Mouse (Mus musculus): ENCODE data around the gene Cog5. TPM values are rescaled to one million over a fixed set of nuclear protein-coding genes. Genes with fewer than 3 reads are reported as not detected.

Gene Cog5
- polyA plus RNA-seq, 1 experiment from 2014 or later, result 13.3 TPM

DNA sequence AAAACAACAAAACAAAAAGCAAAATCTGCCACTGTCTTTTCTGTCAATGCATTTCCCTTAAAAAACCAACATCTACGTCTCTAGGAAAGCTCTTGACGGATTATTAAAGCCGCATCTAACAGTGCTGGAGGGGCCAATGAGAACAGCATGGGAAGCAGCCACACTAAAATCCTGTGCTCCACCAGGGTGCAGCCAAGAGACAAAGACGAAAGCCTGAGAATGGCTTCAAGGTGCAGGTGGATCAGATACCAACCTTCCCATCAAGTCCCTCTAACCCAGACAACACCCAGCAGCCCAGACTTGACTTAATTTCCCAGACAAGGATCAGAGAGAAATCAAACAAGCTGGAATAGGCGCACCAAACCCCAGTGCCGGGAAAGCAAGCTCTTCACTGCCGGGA, 321.9 kb downstream of the Cog5 start:
- H3K27ac ChIP-seq, result 0 out of 2 replicates have a peak overlapping the region, but pooled peaks have one; percentile 13
- no peaks in the 10 kb centered on the region for H3K27me3 ChIP-seq (replicated peaks)
- no peak overlapping the region for H3K4me2 ChIP-seq
- ATAC-seq, result no peak
- H3K4me1 ChIP-seq, result no peaks in the 10 kb centered on the region
- no peaks in the 10 kb centered on the region for H3K9me3 ChIP-seq (replicated peaks)
- 76% methylated on average over 7 of the region's 7 CpGs for WGBS (ENCODE audit: insufficient replicate concordance)
- H3K4me3 ChIP-seq, result no peak overlapping the region
- H3K36me3 ChIP-seq, result peaks cover 82% of the 10 kb centered on the region
- no peak overlapping the region for H3K9ac ChIP-seq

DNA sequence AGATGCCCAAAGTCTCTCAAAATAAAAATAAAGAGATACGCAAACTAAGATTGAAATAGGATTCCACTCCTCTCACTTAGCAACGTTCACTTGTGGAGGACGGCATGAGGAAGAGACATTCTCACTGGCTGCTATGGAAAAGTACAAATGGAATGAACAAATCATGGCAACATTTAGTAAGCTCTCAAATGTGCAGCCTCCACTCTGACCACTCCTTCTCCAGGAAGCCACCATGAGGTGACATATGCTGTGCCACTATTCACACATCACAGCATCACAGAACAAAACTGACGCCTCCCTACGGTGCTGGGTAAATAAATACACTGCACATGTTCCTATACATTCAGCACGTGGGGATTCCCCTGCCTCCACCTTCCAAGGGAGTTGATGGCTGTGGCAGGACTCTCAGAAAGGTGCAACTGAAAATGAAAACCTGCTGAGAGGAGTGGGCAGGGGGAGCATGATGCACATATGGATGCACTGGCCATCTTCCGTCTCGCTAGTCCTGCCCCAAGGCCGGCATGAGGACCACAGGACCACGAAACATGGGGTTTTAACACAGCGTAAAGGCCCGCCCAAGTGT, 323.0 kb downstream of the Cog5 start:
- no peak overlapping the region for H3K9ac ChIP-seq
- no peaks in the 10 kb centered on the region for H3K27me3 ChIP-seq (replicated peaks)
- no peak overlapping the region for H3K27ac ChIP-seq
- no peak overlapping the region for H3K4me2 ChIP-seq
- H3K4me3 ChIP-seq, result no peak overlapping the region
- WGBS (ENCODE audit: insufficient replicate concordance), result 82% methylated on average over 12 of the region's 12 CpGs
- H3K9me3 ChIP-seq (replicated peaks), result no peaks in the 10 kb centered on the region
- H3K4me1 ChIP-seq, result no peaks in the 10 kb centered on the region
- peaks cover 82% of the 10 kb centered on the region for H3K36me3 ChIP-seq
- ATAC-seq, result no peak

DNA sequence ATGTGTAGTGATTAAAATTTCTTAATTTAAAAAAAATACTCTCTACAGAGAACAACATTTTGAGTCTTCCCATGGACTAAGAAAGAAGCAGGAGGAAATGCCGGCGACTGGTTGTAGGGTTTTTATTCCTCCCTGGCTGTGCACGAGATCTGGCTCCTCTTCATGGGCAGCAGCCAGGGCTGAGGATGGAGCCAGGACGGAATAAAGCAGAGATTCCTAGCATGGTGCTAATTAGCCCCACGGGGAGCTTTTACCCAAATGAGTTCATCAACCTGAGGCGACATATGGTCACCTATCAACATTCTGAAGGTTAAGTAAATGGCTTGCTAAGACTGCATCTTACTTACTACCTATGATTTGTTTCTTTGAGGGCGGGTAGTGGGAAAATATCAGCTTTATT, 328.6 kb downstream of the Cog5 start:
- Histone ChIP-seq H3K36me3 (peaks cover 91% of the 10 kb centered on the region), H3K27ac (no peak overlapping the region), H3K4me3 (no peak overlapping the region), H3K27me3 (replicated peaks) (no peaks in the 10 kb centered on the region), H3K9ac (no peak overlapping the region), H3K4me2 (no peak overlapping the region), H3K4me1 (peaks cover 9% of the 10 kb centered on the region), H3K9me3 (replicated peaks) (no peaks in the 10 kb centered on the region)
- 83% methylated on average over 7 of the region's 7 CpGs for WGBS (ENCODE audit: insufficient replicate concordance)
- no peak for ATAC-seq

DNA sequence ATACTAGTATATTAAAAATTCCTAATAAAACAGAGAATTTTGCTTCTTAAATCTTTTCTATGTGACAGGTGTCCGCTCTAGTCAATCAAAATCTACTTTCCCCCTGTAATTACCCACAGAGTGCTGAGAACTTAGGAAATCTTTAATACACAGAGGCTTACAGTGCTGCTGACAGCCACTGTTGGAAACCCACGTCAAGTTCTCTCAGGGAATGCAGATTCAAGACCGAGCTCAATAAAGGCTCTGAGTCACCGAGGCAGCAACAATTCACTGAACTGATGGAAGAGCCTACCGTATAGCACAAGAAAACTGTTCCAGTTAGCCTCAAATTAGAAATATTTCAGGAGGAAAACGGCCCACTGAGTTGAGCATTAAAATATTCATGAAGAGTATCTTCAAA, 329.1 kb downstream of the Cog5 start:
- no peak for ATAC-seq
- 84% methylated on average over 6 of the region's 6 CpGs for WGBS (ENCODE audit: insufficient replicate concordance)

DNA sequence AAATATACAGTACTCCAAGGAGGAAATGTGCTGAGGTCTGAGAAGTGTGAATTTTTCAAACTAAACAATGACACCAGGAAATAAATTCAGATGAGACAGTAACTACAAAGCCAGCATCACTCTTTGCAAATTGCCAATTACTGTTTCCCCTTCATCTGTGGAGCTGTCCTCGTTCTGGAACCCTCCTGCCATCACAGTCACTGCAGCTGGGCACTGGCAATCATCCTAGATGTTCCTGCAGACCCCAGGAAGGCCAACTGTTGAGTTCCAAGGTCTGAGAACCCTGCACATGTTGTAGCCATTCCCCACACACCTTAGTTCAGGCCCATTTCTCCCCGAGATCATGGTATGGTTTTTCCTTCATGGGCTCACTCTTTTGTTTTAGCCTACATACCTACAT, 329.5 kb downstream of the Cog5 start:
- 56% methylated on average over 2 of the region's 2 CpGs for WGBS (ENCODE audit: insufficient replicate concordance)
- Histone ChIP-seq H3K4me2 (no peak overlapping the region), H3K27me3 (replicated peaks) (no peaks in the 10 kb centered on the region), H3K9me3 (replicated peaks) (no peaks in the 10 kb centered on the region), H3K4me3 (no peak overlapping the region), H3K36me3 (peaks cover 91% of the 10 kb centered on the region), H3K9ac (no peak overlapping the region), H3K27ac (no peak overlapping the region), H3K4me1 (peaks cover 9% of the 10 kb centered on the region)
- no peak for ATAC-seq

More for the DNA sequence above, 329.1 kb downstream of the Cog5 start:
- H3K9me3 ChIP-seq (replicated peaks), result no peaks in the 10 kb centered on the region
- no peak overlapping the region for H3K4me3 ChIP-seq
- H3K27ac ChIP-seq, result no peak overlapping the region
- no peak overlapping the region for H3K9ac ChIP-seq
- no peaks in the 10 kb centered on the region for H3K27me3 ChIP-seq (replicated peaks)
- H3K36me3 ChIP-seq, result peaks cover 91% of the 10 kb centered on the region
- H3K4me1 ChIP-seq, result peaks cover 9% of the 10 kb centered on the region
- no peak overlapping the region for H3K4me2 ChIP-seq

DNA sequence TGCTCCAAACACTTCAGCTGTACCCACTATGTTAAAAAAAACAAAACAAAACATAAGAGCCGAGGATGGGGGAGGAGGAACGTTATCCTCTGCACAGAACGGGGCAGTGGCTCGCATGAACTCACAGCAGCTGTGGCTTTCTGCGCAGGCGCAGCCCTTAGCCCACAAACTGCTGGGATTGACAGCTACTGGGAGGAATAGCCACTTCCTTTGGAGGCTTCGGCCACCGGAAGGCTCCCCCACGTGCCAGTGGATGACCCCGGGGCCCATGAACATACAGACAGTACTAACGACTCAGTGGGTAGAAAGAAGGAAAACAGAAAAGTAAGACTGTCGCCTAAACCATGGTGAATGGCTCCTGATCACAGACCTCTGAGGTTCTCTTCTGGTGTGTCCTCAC, 330.0 kb downstream of the Cog5 start:
- 33% methylated on average over 12 of the region's 12 CpGs for WGBS (ENCODE audit: insufficient replicate concordance)
- H3K27me3 ChIP-seq (replicated peaks), result no peaks in the 10 kb centered on the region
- ATAC-seq, result no peak
- no peaks in the 10 kb centered on the region for H3K9me3 ChIP-seq (replicated peaks)
- H3K4me2 ChIP-seq, result no peak overlapping the region
- peaks cover 14% of the 10 kb centered on the region for H3K4me1 ChIP-seq
- H3K9ac ChIP-seq, result no peak overlapping the region
- H3K36me3 ChIP-seq, result peaks cover 90% of the 10 kb centered on the region
- no peak overlapping the region for H3K27ac ChIP-seq
- H3K4me3 ChIP-seq, result no peak overlapping the region

DNA sequence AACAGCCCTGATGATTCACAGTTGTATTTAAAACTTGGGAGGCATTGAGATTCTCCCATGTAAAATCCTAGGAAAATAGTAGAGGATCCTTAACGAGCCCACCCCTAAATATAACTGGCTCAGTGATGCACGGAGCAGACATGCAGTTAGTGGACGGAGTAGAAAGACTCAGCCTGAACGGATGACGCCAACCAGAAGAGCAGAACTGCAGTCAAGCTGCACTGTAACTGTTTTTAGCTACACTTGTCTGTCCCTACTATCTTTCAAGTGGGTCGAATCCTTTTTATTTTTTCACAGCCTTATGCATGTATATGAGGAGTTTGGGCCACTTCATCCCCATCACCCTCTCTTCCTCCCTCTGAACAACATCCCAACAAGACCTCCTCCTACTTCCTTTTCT, 331.1 kb downstream of the Cog5 start:
- ATAC-seq, result no peak
- peaks cover 85% of the 10 kb centered on the region for H3K36me3 ChIP-seq

DNA sequence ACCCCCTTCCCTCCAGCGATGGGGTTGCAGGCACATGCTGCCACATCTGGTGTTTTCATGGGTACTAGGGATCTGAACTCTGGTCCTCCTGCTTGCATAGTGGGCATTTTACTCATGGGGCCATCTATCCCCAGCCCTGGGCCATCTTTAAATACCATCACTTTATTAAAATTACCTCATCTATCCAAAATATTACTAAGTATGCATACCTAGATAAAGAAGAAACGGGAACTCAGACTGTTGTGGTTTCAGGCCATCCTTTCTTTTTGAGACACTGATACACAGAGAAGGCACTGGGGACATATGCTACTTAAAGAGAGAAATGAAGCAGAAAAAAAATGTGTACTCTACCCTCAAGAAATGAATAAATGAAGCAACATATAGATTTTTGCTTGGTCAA, 331.8 kb downstream of the Cog5 start:
- Histone ChIP-seq H3K9ac (no peak overlapping the region), H3K4me2 (no peak overlapping the region), H3K36me3 (peaks cover 85% of the 10 kb centered on the region), H3K27me3 (replicated peaks) (no peaks in the 10 kb centered on the region), H3K4me3 (no peak overlapping the region), H3K9me3 (replicated peaks) (no peaks in the 10 kb centered on the region), H3K4me1 (peaks cover 27% of the 10 kb centered on the region), H3K27ac (no peak overlapping the region)
- 64% methylated on average over 2 of the region's 2 CpGs for WGBS (ENCODE audit: insufficient replicate concordance)
- no peak for ATAC-seq

More for the DNA sequence above, 331.1 kb downstream of the Cog5 start:
- peaks cover 25% of the 10 kb centered on the region for H3K4me1 ChIP-seq
- H3K27me3 ChIP-seq (replicated peaks), result no peaks in the 10 kb centered on the region
- no peak overlapping the region for H3K9ac ChIP-seq
- no peak overlapping the region for H3K27ac ChIP-seq
- no peaks in the 10 kb centered on the region for H3K9me3 ChIP-seq (replicated peaks)
- WGBS (ENCODE audit: insufficient replicate concordance), result 86% methylated on average over 6 of the region's 6 CpGs
- no peak overlapping the region for H3K4me3 ChIP-seq
- no peak overlapping the region for H3K4me2 ChIP-seq

Other genes starting within 250 kb of the Cog5 start
- 4.9 and 6.9 TPM in 2 replicates for gene Cbll1, start 155.3 kb upstream of the Cog5 start, polyA plus RNA-seq (2016; fragmentation: Nextera tagmentation; extraction: Ambion mirVana)
- gene Slc26a4, start 94.9 kb upstream of the Cog5 start, polyA plus RNA-seq (2016; fragmentation: Nextera tagmentation; extraction: Ambion mirVana), result not detected in 2 replicates
- 41.9 and 42.5 TPM in 2 replicates for gene Bcap29, start 20.2 kb upstream of the Cog5 start, polyA plus RNA-seq (2016; fragmentation: Nextera tagmentation; extraction: Ambion mirVana)
- 6.1 and 6.7 TPM in 2 replicates for gene Dus4l, start within 50 bp of the Cog5 start, polyA plus RNA-seq (2016; fragmentation: Nextera tagmentation; extraction: Ambion mirVana)
- gene Gpr22, start 59.1 kb downstream of the Cog5 start, polyA plus RNA-seq (2016; fragmentation: Nextera tagmentation; extraction: Ambion mirVana), result 0.04 and 0.19 TPM in 2 replicates

All from liver, embryonic 12.5 days (tissue).